Mouse (Mus musculus): Measurements from ENCODE around the gene Pdgfa.
A peak's percentile ranks its signal among the peaks of the same experiment; 100 is the strongest.

The Pdgfa gene

DNA sequence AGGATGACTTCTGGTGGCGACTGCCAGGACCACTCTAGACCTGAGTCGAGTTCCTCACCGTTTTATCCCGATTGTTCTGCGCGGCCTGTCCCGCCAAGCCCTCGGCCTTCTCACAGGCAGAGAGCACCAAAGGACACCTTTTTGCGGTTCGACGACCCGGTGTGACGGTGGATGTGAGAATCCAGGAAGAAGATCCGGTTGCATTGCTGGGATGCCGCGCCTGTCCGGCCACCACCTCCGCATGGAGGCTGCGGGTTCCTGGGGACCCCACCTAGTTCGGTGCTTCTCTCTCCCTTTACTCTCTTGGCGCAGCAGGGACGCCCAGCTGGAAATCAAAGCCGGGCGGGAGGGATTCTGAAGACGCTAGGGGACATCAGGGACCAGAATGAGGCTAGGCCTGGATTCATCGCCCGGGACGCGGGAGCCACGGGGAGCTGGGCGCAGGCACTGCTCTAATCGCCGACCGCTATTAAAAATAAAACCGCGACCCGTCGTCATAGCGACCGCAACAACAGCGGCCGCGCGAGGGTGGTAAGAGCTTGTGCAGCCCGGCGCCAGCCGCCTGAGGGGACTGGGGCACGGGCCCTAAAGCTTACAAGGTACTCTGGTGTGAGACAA lies at the start of gene Pdgfa:
Gene Pdgfa, minus strand, starts transcription at position 200 of the 618 bp plus-strand sequence.
- DNase-seq: peak; percentile 11

DNA sequence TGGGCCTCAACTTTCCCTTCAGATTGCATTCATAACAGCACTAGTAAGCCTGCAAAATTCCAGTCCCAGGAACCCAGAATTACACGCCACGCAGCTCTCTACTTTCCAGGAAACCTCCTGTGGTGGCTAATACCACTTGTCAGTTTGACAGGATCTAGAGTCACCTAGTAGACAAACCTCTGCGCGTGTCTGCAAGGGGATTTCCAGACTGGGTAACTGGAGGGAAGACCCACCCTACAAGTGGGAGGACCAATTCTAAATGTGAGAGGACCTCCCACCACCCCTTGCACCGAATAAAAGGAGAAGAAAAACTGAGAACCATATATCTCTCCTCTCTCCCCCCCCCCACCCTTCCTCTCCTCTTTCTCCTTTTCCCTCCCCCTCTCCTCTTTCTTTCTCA lies 49.5 kb upstream of the Pdgfa start:
- no peak for DNase-seq

DNA sequence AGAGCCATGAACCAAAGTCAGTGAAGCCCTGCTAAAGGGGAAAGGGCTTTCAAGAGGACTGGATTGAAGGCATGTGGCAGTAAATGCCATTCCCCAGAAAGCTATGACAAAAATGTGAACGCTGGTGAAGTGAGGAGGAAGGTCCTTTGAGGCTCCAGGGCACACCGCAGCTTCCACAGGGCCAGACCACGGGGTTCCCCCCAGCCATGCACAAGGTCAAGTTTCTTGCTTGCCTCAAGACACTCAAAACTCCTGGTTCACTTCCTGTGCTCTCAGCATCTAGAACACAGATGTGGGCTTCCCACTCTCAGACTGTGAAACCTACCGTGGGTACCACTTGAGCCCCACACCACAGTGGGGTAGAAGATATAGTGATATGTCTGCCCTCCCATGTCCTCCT lies 46.4 kb upstream of the Pdgfa start:
- no peak for DNase-seq

DNA sequence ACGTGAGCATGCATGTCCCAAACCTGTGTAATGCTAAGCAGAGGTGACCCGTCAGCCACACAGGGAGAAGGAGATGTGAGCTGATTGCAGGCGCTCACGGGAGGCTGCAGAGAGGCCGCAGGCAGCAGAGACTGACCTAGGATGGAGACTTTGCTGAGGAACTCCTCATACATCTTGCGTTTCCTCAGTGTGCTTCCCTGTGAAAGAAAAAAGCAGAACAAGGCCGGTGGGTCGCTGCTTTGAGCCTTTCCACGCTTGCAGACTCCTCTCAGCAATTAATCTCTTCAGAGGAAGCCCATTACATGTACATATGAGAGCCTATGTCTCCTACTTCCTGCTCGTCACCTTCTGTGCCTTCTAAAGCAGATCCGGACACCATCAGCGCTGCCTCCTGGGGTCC lies 45.1 kb upstream of the Pdgfa start:
- DNase-seq: no peak

DNA sequence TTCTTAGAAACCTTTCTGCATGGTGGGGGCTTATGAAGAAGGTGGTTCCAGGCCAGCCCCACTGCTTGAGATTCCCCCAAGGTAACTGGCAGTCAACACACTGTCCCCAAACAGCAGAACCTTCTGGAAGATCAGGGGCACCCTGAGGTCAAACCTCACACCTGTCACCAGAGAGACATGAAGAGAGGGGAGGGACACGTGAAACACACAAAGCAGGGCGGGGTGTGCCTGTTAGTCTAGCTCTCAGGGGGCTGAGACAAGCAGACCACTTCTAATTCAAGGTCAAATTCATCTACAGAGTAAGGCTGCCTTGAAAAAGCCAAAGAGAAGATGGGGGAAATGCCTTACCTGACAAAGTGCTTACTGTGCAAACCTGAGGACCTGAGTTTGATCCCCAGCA lies 38.0 kb upstream of the Pdgfa start:
- DNase-seq: no peak

DNA sequence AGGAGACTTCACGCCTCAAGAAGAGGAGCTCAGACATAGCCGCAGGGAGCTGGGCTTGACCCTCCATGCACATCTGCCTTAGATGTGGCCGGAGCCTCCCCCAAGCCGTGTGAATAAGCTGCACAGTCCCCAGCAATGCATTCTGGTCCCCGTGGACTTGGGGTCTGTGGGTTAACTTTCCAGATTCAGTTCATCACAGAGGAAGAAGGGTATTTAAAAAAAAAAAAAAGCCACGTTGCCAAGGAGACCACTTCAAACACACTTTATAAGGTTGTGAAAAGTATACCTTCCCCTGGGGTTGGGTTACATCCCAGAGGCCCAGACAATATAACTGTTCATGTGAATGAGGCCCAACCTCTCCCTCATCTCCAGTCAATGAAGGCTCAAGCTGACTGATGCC lies 37.6 kb upstream of the Pdgfa start:
- DNase-seq: no peak

DNA sequence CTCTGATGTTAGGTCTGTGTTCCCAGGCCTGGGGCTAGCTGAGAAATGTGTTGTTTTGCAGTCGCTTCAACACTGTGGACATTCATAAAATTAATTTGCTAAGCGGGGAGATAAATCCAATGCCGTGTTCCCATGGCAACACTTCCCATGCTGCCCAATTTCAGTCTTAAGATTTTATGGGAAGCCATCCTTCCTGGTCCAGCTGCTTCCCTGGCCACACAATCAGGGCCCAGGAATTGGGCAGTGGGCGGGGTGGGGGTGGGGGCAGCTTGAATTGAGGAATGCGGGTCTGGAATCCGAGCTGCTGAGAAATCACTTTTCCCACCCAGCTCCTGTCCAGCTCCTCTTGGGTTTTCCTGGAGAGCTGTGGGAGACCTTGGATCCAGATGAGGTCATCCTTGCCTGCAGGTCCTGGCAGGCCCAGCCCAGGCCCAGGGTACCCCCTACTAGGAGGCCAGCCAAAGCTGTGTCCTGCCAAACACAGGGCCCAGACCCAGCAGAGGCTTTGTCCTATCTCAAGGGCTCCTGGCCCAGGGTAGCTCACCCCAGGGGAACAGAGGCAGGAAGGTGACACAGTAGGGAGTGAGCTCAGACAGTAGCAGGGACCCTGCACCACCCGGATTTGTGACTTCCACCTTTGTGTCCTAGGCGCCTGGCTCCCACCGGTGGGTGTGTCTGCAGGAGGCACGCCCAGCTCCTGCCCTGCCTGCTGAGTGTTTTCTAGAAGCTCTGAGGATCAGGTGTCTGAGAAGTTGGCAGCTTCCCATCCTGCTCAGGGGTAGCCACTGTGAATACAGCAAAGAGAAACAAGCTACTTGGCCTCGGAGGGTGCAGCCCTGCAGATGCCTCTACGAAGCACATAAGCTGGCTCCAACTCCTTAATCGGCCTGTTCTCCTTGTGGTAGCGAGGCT lies 36.5 kb upstream of the Pdgfa start:
- no peak for DNase-seq

DNA sequence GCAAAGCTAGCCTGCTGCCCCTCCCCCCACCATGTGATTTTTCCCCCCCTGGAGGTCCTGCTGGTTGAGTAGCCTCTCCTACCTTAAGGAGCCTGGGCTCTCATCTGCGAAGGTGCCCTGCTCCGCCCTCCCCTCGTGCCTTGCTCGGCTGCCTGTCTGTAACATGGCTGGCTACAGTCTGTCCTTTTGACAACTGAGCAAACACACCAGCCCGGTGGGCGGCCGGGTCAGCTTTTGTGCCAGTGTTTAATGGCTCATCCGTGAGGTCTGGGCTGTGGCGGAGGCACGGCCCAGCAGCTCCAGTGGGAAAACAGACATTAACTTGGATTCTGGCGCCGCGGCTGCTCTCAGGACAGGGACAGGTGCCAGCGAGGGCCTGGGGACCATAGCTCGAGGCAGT lies 30.4 kb upstream of the Pdgfa start:
- DNase-seq: no peak

DNA sequence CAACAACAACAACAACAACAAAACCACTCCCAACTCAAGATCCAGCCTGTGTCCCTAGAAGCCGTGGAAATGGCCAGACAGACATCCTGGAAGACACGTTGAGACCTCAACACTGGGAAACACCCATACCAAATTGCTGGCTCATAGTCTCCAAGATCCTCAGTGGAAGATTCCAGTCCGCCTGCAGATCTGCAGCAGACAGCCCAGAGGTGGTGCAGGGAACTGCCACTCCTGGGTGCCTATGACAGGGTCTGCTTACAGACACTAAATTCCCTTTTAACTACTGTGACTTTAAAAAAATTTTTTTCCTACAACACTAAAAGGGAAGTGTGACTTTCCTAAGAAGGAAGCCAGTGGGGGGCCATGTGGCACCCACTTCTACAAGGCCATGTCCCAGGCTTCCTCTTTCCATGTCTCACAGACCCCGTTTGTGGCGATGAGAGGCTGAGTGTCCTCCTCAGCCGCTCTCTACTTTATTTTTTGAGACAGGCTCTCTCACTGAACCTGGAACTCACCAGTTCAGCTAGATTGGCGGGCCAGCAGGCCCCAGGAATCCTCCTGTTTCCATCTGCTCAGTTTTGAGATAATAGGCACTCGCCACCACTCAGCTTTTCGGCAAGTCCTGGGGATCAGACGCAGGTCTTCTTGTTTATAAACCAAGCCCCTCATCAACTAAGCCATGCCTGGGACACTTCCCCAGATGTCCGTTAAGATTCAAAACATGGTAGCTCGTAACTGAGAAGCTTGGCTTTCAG lies 27.4 kb upstream of the Pdgfa start:
- no peak for DNase-seq

DNA sequence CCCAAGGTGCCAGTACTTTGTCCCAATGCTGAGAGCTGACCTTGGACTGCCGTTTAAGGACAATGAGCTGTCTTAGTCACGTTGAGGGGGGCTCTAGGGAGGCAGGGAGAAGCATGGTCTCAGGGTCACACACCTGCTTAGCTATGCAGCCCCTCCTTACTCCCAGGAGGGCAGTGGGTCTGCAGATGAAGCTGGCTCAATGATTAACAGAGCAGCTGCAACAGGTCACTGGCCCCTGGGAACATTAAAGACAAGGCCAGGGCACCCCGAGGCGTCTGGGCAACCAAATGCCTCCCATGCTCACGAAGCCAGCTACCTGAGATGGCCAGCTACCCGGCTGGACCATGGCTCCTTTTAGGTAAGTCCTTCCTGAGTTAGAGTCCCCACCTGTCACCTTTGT lies 23.4 kb upstream of the Pdgfa start:
- no peak for DNase-seq

DNA sequence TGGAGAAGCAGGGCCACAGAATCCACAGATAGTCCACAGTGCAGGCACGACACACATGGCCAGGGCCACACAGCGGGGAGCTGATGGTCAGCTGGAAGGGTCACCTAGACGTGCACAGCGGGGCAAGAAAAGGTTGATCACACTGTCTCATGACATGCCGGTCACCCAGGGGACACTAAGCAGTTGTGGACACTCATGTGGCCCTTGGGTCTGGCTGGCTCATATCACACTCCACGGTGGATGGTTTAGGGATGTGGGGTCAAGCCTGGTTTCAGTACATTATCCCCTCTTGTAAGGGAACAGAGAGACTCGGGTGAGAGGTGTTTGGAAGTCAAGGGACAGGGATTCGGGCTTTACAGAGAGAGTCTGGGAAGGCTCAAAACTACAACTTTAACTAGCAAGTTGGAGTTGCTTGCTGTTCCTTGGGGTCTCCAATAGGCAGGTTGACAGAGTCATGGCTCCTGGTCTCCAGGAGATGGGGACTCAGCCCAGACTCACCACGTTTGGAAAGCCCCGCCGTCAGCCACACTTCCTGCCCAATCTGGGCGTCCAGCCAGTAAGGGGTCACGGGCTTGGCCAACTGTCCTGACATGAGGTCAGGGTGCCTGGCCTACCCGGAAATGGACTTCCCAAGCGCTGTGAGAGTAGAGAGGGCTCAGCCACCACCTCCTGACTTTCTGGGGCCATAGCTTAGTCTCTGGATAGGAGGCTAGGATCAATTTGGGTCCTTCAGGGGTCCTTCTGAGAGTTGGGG lies 20.4 kb upstream of the Pdgfa start:
- DNase-seq: no peak

DNA sequence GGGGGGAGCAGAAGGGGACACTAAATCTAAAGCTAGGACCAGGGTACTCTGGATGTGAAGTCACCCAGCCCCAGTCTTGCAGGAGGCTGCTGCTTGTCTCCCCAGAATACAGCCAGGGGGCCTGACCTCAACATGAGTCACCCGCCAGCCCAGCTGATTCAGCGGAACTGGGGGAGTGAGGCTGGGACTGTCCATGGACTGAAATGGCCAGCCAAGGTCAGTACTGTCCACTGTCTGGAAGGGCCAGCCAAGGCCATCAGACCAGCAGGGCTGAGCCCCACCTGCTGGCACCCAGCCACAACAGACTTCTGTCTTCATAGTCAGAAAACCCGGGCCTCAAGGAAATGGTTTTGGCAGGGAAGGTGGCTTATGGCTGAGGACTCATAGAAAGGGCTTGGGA lies 17.9 kb upstream of the Pdgfa start:
- DNase-seq: no peak

DNA sequence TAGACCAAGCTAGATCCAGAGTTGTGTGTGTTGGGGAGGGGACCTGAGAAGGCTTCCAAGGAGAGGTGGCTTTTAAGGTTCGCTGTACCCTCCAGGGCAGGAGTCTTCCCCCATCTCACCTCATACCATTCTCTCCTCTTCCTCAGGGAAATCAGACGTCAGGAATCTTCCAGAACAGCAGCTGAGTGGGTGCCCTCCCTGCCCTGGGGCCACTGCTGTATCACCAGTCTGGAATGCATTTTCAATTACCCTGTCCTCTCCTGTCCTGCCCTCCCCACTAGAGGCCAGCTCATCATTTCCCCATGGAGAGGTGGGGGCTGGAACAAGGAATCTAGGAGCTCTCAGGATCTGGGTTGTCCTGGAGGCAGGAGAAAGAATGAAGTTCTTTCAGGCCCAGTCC lies 13.5 kb upstream of the Pdgfa start:
- no peak for DNase-seq

DNA sequence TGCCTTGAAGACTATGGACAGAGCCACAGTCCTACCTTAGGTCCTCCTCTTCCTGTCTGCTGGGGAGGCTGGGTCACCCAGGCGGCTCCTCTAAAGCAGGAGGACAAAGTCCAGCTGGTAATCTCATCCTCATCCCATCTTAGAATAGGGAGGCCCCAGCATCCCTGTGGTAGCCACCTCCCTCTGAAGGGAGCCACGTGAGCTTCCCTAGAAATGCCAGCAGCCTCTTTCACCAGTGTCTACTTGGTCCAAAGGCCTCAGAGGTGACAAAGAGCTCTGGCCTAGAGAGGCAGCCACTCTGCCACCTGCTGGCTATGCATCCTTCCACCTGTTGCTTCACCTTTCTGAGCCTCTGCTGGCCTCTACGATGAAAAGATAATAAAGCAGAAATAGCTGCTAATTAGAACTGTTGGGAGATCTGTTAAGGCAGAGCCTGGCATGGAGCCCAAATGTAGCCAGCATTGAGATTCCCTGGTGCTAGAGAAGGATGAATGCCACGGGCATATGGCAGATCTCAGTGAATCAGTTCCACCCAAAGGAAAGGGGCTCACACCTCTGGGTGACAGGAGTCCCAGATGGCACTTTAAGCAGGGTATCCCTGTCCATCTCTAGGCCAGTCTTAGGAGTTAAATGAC lies 10.1 kb upstream of the Pdgfa start:
- no peak for DNase-seq

DNA sequence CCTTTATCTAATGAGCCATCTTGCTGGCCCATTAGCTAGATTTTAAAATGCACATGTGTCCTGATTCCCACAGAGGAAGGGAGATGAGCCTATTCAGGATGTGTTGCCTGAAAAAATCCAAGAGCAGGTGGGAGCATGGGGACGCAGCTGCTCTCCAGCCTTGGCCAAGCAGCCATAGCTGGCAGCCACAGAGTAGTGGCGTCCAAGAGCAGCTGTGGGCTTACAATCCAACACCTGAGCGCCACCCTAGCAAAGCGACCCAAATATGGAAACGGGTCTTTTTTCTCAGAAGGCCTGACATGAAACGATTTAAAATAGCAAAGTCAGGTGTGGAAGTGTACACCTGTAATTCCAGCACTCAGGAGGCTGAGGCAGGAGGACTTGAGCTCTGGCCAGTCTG lies 7.4 kb upstream of the Pdgfa start:
- DNase-seq: no peak

DNA sequence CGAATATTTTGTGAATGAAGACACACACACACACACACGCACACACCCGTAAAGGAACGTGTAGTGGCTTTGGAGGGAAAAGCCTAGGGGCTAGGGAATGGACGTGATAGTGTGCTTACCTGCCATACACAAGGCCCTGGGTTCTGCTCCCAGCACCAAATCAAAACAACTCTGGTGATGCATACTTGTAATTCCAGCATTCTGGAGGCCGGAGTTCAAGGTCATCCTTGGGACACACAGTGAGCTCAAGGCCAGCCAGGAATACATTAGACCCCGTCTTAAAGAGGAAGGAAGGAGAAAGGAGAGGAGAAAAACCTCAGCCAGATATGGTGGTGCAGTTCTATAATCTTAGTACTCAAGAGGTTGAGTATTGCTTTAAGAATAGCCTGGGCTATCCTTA lies 2.5 kb upstream of the Pdgfa start:
- DNase-seq: no peak

DNA sequence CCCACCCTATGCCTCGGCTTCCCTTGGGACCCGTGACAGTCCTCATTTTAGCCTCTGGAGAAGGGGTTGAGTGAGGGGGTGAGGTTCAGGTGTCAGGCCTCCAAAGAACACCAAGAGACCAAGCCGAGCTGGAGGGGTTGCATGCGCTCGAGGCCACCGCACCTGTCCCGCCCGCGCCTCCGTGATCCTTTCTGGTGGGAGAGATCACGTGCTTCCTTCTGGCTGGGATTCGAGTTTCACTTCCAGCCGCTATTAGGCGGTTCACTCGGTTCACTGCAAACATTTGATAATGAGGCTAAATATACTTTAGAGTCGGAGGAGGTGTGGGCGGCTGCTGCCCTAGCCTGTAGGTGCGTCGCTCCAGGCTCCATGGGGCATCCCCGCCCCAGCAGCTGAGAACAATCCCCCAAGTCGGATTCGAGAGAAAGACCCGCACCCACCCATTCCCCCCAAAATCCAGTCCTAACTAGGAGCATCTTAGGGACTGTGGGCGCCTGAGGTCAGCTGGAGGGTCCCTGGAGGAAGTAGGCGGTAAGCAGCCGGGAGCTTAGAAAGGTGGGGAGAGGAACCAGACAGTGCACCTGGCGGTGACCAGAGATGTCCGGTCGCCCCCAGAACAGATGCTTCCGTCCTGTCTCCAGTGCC lies 888 bp upstream of the Pdgfa start:
- no peak for DNase-seq

DNA sequence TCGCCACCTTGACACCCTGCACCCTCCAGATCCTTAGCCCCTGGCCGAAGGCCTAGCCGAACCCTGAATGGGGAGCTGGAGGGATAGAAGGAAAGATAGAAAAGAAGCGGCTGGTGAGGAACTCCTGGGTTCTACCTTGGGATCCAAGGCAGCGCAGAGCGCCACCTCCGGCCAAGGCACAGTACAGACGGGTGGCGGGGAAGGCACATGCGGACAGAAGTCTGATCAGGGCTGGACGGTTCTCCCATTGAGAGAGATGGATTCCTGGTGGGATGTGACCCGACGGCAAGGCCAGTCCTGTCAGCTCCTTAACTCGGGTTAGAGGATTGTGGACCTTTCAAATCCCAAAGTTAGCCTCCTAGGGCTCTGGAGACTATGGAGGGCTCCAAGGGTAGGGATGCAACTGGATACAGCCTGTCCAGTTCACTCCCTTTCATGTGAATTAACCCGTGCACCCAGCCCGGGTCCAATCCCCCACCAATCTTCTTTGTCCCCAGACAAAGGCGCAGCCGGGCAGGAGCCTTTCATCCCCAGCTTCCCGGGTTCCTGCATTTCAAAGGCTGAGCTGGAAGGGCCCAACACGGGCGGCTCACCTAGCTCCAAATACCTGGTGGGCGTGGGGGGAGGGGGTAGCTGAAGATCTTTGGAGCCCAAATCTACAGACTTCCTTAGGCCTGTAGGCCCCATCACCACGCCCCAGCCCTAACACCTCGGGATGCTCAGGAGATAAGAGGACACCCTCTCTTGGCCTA lies 672 bp downstream of the Pdgfa start:
- peak; percentile 14 for DNase-seq

DNA sequence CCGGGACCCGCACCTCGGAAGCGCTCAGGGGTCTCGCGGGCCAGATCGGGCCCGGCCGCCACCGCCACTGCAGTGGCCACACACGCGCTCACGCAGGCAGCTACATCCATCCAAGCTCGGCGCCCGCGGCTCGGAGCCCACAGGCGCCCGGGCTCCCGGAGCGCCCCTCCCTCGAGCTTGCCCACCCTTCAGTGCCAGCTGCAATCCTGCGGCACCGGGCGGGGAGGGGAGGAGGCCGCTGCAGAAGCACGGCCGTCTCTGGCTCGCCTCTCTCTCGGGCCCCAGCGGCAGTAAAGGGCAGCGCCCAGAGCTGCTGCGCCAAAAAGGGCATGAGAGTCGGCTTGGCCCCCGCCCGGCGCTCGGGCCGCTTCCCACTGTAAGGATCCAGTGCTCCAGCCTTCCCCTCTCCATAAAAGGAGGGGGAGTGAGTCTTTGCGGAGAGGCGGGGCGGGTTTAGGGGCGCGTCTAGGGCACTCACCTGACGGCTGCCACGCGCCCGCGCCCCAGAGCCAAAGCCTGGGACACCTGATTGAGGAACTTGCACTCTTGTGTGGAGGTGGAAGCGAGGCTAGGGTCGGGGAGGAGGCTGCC lies 1.4 kb downstream of the Pdgfa start:
- peak; percentile 41 for DNase-seq

DNA sequence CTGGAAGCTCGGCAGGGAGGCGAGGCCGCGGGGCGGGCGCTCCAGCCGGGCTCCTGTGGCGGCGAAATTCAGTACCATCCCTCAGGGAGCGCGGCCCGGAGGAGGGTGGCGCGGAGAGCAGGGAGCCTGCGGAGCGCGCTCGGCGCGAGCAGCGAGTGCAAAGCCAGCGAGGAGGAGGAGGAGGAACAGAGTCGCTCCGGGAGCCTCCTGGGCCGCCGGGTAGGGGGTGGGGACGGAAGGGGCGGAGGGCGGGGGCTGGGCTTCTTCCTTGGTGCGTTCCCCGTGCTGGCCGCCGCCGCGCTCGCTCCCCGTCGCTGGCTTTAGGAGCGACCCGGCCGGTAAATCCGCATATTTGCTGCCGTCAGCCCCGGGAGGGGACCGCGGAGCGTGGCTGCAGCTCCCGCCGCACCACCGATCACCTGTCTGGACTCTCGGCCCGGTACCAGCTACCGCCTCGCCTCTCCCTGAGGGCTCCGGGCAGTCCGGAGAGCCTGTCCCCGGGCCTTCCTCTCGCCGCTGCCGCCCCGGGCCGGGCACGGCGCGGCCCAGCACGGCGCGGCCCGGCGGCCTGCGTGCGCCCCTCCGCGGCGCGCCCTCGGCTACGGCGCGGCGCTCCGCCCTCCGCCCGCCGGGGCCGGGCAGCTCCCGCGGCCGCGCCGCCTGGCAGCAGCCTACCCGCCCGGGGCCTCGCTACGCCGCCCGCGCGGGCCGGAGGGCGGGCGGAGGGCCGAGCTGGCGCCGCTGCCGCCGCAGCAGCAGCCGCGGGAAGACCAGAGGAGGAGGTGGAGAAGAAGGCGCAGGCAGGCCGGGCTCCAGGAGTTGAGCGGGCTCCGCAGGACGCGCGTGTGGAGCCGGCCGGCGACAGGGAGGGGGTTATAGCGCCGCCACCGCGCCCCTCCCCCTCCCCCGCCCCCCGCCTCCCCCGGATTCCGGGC lies 2.1 kb downstream of the Pdgfa start:
- peak; percentile 55 for DNase-seq
